Mouse (Mus musculus) heart, adult 2 months (tissue): Measurements from ENCODE around the gene Rgl1.

ENCODE experiments used
- CTCF ChIP-seq: fragments of 200-600 bp; IDR thresholded peaks from 2 replicates; pipeline ENCODE4 v1.8.1; 2022; ENCODE audit warnings: antibody characterized with exemption, mild to moderate bottlenecking, moderate library complexity
- POLR2A ChIP-seq: fragments of 200-500 bp; IDR thresholded peaks from 2 replicates; pipeline ENCODE4 v1.6.1; 2011; ENCODE audit warnings: mild to moderate bottlenecking, low read depth, low read length, control low read depth; ENCODE audit not compliant: insufficient read depth

- TF ChIP-seq POLR2A (no peak), CTCF (no peak)
Observed at GRCm38 (mm10) chr1:152689968-152690367, 76.2 kb downstream of the Rgl1 start.
